Mouse (Mus musculus): ENCODE measurements around the gene Tmem236. TPM values are rescaled to one million over a fixed set of nuclear protein-coding genes. Genes with fewer than 3 reads are reported as not detected.
"Not testable (repeated sequence)": the region's sequence is repeated elsewhere in the genome, so short reads cannot be mapped to it uniquely, and the experiment has no call there.

Tmem236 gene
- polyA plus RNA-seq, 1 experiment from 2014 or later: 0.08 TPM

DNA sequence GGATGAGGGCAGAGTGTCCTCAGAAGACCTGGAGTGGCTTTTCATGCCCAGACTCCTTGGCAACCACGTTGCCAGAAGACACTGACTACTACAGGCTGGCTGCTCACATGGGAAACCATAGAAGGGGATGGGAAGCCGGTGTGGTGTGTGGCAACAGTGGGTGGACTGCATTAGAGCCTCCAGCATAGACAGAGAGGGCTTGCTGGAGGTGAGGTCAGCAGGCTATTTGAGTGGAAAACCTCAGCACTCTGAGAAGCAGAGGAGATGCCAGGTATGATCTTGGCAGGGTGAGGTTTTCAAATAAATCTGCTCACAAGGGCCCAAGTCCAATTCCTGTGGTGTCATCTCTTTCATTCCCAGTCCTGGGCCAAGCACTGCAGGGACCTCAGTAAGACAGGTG lies 25.3 kb downstream of the Tmem236 start:
- ATAC-seq (ENCODE audit: low read depth): no peak
- WGBS: 55% methylated on average over 2 of the region's 2 CpGs

DNA sequence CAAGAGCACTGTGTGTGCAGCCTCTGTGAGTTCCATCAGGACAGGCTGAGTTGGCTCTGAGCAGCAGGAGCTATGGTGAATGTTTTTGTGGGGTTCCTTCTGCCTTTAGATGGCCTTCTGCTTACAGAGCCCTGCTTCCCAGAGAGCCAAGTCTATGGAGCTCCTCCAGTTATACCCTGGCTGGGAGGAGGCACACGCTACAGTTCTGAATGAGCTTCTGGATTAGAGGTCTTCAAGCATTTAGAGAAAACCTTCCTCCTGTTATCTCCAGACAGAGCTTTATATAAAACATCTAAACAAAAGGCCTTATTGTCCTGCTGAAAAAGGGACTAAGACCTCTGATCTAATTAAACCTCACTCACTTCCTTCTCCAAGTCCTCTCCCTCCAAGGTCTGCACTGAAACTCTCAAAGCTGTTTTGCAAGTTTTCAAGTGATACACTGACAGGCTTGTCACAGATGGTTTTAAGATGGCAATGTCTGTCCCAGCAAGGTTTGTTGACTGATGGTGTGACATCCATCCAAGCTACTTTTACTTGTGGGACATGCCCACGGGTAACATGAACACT lies 26.6 kb downstream of the Tmem236 start:
- not testable (repeated sequence) for H3K9me3 ChIP-seq; H3K27ac ChIP-seq (replicated peaks); H3K4me1 ChIP-seq (replicated peaks); H3K4me3 ChIP-seq; H3K36me3 ChIP-seq; ATAC-seq (ENCODE audit: low read depth); H3K9ac ChIP-seq; H3K27me3 ChIP-seq; H3K4me2 ChIP-seq
- WGBS: no CpG with 5 or more reads among the region's 2 CpGs

More for the DNA sequence above, 25.3 kb downstream of the Tmem236 start:
- no peak overlapping the region for H3K27ac ChIP-seq (replicated peaks)
- no peaks in the 10 kb centered on the region for H3K9me3 ChIP-seq
- no peak overlapping the region for H3K9ac ChIP-seq
- no peak overlapping the region for H3K4me2 ChIP-seq
- no peaks in the 10 kb centered on the region for H3K27me3 ChIP-seq
- H3K4me1 ChIP-seq (replicated peaks): no peaks in the 10 kb centered on the region
- no peaks in the 10 kb centered on the region for H3K36me3 ChIP-seq
- no peak overlapping the region for H3K4me3 ChIP-seq

DNA sequence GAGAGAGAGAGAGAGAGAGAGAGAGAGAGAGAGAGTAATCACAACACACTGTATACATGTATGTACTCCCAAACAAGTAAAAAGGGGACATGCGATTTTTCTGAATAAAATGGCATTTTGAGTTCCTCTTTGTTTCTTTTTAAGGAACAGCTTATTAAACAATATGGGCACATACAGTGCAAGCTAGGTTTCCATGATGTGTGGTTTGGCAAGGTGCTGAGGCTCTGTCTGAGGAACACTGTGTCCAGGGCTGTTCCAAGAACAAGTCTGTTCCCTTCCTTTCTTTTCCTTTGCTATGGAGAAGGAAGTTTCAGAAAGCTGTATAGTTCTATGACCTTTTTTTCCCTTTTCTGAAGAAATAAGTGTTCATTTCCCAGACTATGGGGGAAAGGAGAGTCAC lies 30.0 kb downstream of the Tmem236 start:
- WGBS: 78% methylated on average over 1 of the region's 1 CpGs
- no peak for ATAC-seq (ENCODE audit: low read depth)
- H3K4me3 ChIP-seq: no peak overlapping the region

DNA sequence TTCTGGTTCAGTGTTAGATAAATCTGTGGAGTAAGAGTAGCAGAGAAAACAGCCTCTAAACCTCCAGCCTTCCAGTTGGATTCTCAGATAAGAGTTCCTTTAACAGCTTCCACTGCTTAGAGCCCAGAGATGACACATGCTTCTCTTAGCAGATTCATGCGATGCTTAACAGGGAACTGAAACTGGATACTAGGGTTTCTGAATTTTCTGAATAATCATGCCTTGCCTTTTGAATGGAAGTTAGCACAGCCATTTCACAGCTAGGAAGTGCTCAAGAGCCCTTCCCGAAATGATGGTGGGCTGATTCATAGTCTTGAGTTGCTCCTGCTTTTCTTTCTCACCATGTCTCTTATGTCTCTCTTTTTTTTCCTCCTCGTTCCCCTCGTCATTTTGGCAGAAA lies 32.5 kb downstream of the Tmem236 start:
- no peaks in the 10 kb centered on the region for H3K27me3 ChIP-seq
- no peak overlapping the region for H3K4me2 ChIP-seq
- H3K36me3 ChIP-seq: no peaks in the 10 kb centered on the region
- WGBS: 81% methylated on average over 4 of the region's 4 CpGs
- no peak for ATAC-seq (ENCODE audit: low read depth)
- no peaks in the 10 kb centered on the region for H3K4me1 ChIP-seq (replicated peaks)
- no peak overlapping the region for H3K4me3 ChIP-seq
- no peak overlapping the region for H3K9ac ChIP-seq
- no peak overlapping the region for H3K27ac ChIP-seq (replicated peaks)
- no peaks in the 10 kb centered on the region for H3K9me3 ChIP-seq

More for the DNA sequence above, 30.0 kb downstream of the Tmem236 start:
- Histone ChIP-seq H3K27ac (replicated peaks) (no peak overlapping the region), H3K4me1 (replicated peaks) (no peaks in the 10 kb centered on the region), H3K36me3 (no peaks in the 10 kb centered on the region), H3K9me3 (no peaks in the 10 kb centered on the region), H3K4me2 (no peak overlapping the region), H3K9ac (no peak overlapping the region), H3K27me3 (no peaks in the 10 kb centered on the region)

DNA sequence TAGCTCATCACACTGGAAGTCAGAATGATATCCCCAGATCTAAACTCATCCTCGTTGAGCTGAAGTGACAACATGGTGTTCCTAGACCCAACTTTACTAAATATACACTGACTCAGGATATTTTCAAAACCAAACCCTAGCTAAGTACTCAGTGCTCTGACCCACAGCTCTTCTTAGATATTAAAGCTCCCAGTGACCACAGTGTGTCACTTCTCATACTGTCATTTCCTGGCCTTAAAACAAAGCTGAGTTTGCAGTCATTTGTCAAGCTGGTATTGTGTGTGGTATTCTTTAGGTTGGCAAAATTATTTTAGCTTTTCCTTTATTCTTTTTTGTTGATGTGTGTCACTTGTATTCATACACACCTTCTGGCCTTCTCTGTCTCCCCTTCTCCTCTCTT lies 36.4 kb downstream of the Tmem236 start:
- no peak for ATAC-seq (ENCODE audit: low read depth)
- H3K4me3 ChIP-seq: no peak overlapping the region
- no peaks in the 10 kb centered on the region for H3K27me3 ChIP-seq
- no peaks in the 10 kb centered on the region for H3K9me3 ChIP-seq
- no peaks in the 10 kb centered on the region for H3K36me3 ChIP-seq
- no peak overlapping the region for H3K4me2 ChIP-seq
- 93% methylated on average over 1 of the region's 1 CpGs for WGBS
- no peak overlapping the region for H3K9ac ChIP-seq
- peaks cover 3% of the 10 kb centered on the region for H3K4me1 ChIP-seq (replicated peaks)
- H3K27ac ChIP-seq (replicated peaks): no peak overlapping the region

DNA sequence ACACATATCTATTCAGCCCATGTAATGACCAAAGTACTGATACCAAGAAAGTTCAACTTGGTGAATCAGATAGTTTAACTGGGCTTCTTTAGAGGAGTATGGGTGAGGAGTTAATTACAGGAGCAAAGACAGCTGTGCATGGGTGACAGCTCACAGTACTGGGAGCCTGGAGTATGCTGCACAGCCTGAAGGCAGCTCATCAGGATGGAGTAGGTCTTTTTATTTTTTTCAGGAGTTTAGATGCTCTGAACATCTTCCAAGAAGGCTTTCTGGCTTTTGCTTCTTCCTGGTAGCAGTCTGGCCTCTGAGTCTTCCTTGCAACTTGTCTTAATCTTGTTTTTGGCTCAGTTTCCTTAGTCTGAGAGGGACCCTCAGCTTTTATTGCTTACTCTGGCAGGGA lies 37.3 kb downstream of the Tmem236 start:
- no peak overlapping the region for H3K27ac ChIP-seq (replicated peaks)
- no peak overlapping the region for H3K4me2 ChIP-seq
- H3K27me3 ChIP-seq: no peaks in the 10 kb centered on the region
- H3K9me3 ChIP-seq: no peaks in the 10 kb centered on the region
- H3K4me3 ChIP-seq: no peak overlapping the region
- no peaks in the 10 kb centered on the region for H3K36me3 ChIP-seq
- peaks cover 3% of the 10 kb centered on the region for H3K4me1 ChIP-seq (replicated peaks)
- H3K9ac ChIP-seq: no peak overlapping the region
- no peak for ATAC-seq (ENCODE audit: low read depth)

DNA sequence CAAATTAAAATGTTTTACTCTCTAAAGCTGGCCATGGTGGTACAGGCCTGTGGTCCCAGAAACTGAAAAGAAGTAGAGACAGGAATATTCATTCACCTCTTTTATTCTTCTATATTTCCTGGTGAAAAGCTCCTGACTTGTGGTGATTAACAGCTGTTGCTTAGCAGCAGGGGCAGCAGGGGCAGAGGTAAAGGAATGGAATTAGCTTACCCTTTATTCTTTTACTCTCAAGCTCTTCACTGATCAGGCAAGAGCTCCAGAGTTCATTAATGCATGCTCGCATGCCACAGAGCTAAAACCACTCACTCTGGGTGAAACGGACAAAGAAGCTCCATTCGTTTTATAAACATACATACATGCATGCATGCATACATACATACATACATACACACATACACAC lies 40.4 kb downstream of the Tmem236 start:
- no peaks in the 10 kb centered on the region for H3K36me3 ChIP-seq
- H3K27me3 ChIP-seq: no peaks in the 10 kb centered on the region
- H3K4me1 ChIP-seq (replicated peaks): peaks cover 3% of the 10 kb centered on the region
- no peak overlapping the region for H3K9ac ChIP-seq
- WGBS: 13% methylated on average over 3 of the region's 3 CpGs
- no peak overlapping the region for H3K4me2 ChIP-seq
- H3K27ac ChIP-seq (replicated peaks): no peak overlapping the region
- ATAC-seq (ENCODE audit: low read depth): no peak
- H3K9me3 ChIP-seq: no peaks in the 10 kb centered on the region
- H3K4me3 ChIP-seq: no peak overlapping the region

DNA sequence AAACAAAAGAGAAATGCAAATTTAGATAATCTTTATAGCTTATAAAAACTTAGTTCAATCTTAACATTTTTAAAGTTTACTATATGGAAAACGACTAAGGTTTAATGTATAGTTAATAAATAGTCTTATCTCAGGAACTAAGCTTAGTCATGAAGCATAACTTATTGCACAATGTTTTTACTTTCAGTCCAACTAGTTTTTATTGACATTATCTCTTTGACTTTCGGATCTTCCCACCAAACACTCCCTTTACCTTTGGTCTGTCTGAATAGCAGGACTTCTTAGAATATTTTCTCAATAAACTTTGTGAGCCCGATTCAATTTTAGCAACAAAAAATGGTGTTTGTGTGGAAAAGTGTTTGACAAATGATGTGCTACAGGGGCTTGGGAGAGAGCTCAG lies 42.3 kb downstream of the Tmem236 start:
- no peak overlapping the region for H3K4me2 ChIP-seq
- no peak for ATAC-seq (ENCODE audit: low read depth)
- 88% methylated on average over 3 of the region's 3 CpGs for WGBS
- no peaks in the 10 kb centered on the region for H3K36me3 ChIP-seq
- no peaks in the 10 kb centered on the region for H3K9me3 ChIP-seq
- H3K27ac ChIP-seq (replicated peaks): no peak overlapping the region
- no peak overlapping the region for H3K4me3 ChIP-seq
- no peak overlapping the region for H3K9ac ChIP-seq
- H3K27me3 ChIP-seq: no peaks in the 10 kb centered on the region
- H3K4me1 ChIP-seq (replicated peaks): peaks cover 3% of the 10 kb centered on the region

DNA sequence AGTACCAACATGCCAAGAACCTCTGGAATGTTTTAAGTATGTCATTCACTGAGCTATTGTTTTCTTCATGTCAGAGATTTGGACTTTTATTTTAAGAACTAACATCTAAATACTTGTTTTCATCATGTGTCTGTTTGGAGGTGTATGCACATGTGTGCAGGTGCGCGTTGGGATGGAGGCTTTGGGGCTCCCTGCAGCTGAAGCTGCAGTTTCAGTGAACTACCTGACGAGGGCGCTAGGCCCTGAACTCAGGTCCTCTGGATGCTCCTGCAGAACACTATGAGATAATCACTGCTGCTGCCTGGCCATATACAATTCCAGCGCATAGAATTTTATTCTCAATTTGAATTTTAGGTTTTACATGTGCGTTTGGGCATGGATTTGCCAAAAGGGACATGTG lies 43.8 kb downstream of the Tmem236 start:
- no peak overlapping the region for H3K4me3 ChIP-seq
- H3K9ac ChIP-seq: no peak overlapping the region
- H3K4me2 ChIP-seq: no peak overlapping the region
- no peaks in the 10 kb centered on the region for H3K27me3 ChIP-seq
- H3K4me1 ChIP-seq (replicated peaks): peaks cover 3% of the 10 kb centered on the region
- H3K27ac ChIP-seq (replicated peaks): no peak overlapping the region
- H3K9me3 ChIP-seq: no peaks in the 10 kb centered on the region
- 80% methylated on average over 6 of the region's 6 CpGs for WGBS
- no peak for ATAC-seq (ENCODE audit: low read depth)
- no peaks in the 10 kb centered on the region for H3K36me3 ChIP-seq

DNA sequence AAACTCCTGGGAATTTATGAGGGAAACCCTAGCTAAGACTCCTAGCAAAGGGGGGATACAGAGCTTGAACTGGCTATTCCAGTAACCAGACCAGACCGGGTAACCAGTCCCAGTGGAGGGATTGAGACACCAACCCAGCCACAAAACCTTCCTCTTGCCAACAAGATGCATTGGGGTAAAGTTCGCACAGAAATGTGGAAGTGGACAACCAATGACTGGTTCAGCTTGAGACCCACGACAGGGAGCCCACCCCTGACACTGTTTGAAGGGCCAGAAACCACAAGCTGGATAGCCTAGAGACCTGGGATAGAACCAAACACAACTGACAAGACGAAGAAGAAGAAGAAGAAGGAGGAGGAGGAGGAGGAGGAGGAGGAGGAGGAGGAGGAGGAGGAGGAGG lies 50.1 kb downstream of the Tmem236 start:
- Histone ChIP-seq H3K36me3 (no peaks in the 10 kb centered on the region), H3K9me3 (no peaks in the 10 kb centered on the region), H3K27me3 (no peaks in the 10 kb centered on the region), H3K9ac (no peak overlapping the region), H3K4me1 (replicated peaks) (no peaks in the 10 kb centered on the region), H3K4me2 (no peak overlapping the region), H3K4me3 (no peak overlapping the region), H3K27ac (replicated peaks) (no peak overlapping the region)
- ATAC-seq (ENCODE audit: low read depth): no peak
- WGBS: 86% methylated on average over 3 of the region's 4 CpGs

DNA sequence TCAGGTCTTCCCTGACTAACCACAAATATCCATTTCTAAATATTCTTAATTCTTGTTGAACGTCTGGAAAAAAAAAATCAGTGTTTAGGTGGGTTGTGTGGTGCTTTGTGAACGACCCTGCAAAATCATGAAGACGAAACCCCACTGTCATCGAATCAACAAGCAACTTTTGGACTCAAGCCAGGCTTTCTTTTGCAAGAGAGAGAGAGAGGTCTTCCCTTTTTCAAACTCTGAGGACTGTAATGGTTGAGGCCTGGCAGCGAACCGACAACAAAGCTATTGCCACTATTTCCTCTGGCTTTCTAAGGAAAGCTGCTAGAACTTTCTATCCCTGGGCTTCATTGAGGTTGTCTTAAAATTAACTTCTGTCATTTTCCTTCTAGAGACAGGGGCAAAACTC lies 54.2 kb downstream of the Tmem236 start:
- ATAC-seq (ENCODE audit: low read depth): no peak
- H3K27me3 ChIP-seq: no peaks in the 10 kb centered on the region
- no peaks in the 10 kb centered on the region for H3K9me3 ChIP-seq
- H3K4me3 ChIP-seq: no peak overlapping the region
- WGBS: 76% methylated on average over 6 of the region's 6 CpGs
- no peak overlapping the region for H3K4me2 ChIP-seq
- H3K27ac ChIP-seq (replicated peaks): no peak overlapping the region
- H3K9ac ChIP-seq: no peak overlapping the region
- H3K4me1 ChIP-seq (replicated peaks): no peaks in the 10 kb centered on the region
- no peaks in the 10 kb centered on the region for H3K36me3 ChIP-seq

DNA sequence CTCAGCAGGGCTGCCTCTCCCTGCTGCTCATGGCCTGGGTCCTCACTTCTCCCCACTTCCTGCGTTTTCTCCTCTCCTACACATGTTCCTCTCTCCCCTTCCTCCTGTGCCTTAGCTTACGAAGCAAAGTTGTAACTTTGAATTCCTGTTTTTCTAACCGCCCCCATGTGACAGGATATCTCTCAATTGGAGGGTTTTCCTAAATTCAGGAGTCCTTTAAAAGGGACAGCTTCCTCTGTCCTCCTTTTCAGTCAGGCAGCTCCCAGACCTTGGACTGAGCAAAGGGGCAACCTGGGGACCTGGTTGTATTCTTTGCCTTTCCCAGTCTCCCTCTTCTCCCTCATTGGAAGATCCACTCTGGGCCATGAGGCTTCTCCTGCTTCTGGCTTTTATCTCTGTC lies 54.8 kb downstream of the Tmem236 start, which contains the start of gene Mrc1:
Mrc1 (plus strand) TSS at position 244 of the 400 bp plus-strand sequence.
- Histone ChIP-seq H3K9me3 (no peaks in the 10 kb centered on the region), H3K36me3 (no peaks in the 10 kb centered on the region), H3K27ac (replicated peaks) (no peak within 1 kb of the TSS), H3K9ac (no peak within 1 kb of the TSS), H3K27me3 (no peaks in the 10 kb centered on the region), H3K4me3 (no peak within 1 kb of the TSS), H3K4me1 (replicated peaks) (no peaks in the 10 kb centered on the region), H3K4me2 (no peak within 1 kb of the TSS)
- WGBS: 66% methylated on average over 3 of the region's 3 CpGs
- ATAC-seq (ENCODE audit: low read depth): no peak

DNA sequence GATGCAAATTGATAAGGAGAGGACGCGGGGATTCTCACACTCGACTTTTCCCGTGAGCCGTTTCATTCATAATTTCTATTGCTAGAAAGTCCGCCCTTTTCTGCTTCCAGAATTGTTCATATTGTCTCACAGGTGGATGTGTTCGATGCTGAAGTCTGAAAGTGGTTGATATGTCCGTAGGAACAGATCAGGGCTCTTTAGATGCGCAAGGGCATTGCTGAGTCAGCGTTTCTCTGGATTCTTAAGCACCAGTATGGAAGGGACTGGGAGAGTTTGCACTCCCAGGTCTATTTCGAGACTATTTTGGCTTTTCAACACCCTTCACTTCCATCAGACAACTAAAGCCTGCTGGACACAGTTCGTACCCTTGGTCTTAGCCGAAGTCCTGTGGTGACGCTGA lies 55.7 kb downstream of the Tmem236 start:
- Histone ChIP-seq H3K4me2 (no peak overlapping the region), H3K4me3 (no peak overlapping the region), H3K9ac (no peak overlapping the region), H3K9me3 (no peaks in the 10 kb centered on the region), H3K27me3 (no peaks in the 10 kb centered on the region), H3K27ac (replicated peaks) (no peak overlapping the region), H3K4me1 (replicated peaks) (no peaks in the 10 kb centered on the region), H3K36me3 (no peaks in the 10 kb centered on the region)
- 90% methylated on average over 14 of the region's 14 CpGs for WGBS
- ATAC-seq (ENCODE audit: low read depth): no peak

Measured in neural tube, embryonic 13.5 days (tissue).